Mouse (Mus musculus): ENCODE measurements around the gene Six4. TPM values are rescaled to one million over a fixed set of nuclear protein-coding genes. Genes with fewer than 3 reads are reported as not detected.

The Six4 gene
- total RNA-seq, 2 experiments from 2014 or later, result not detected

Other genes with a start within 250 kb of the Six4 start
- gene Six6, start 173.6 kb downstream of the Six4 start, total RNA-seq (2015), result not detected in 2 replicates
- gene Six6, start 173.6 kb downstream of the Six4 start, total RNA-seq (2017), result not detected in 2 replicates
- 6.3 and 8.3 TPM in 2 replicates for gene 4930447C04Rik, start 172.7 kb downstream of the Six4 start, total RNA-seq (2015)
- 5.3 and 6.5 TPM in 2 replicates for gene 4930447C04Rik, start 172.7 kb downstream of the Six4 start, total RNA-seq (2017)
- gene Six1, start 59.6 kb downstream of the Six4 start, total RNA-seq (2015), result 0.10 and 0.35 TPM in 2 replicates
- gene Six1, start 59.6 kb downstream of the Six4 start, total RNA-seq (2017), result 0.25 TPM in 1 of 2 replicates, not detected in the other
- 29.2 and 35.0 TPM in 2 replicates for gene Mnat1, start 10.3 kb upstream of the Six4 start, total RNA-seq (2015)
- gene Mnat1, start 10.3 kb upstream of the Six4 start, total RNA-seq (2017), result 39.6 and 52.3 TPM in 2 replicates
- 46.3 and 59.6 TPM in 2 replicates for gene Trmt5, start 173.3 kb upstream of the Six4 start, total RNA-seq (2015)
- 37.6 and 43.7 TPM in 2 replicates for gene Trmt5, start 173.3 kb upstream of the Six4 start, total RNA-seq (2017)
- 5.0 and 9.0 TPM in 2 replicates for gene Slc38a6, start 173.3 kb upstream of the Six4 start, total RNA-seq (2015)
- 3.8 and 5.0 TPM in 2 replicates for gene Slc38a6, start 173.3 kb upstream of the Six4 start, total RNA-seq (2017)